In genomic region chr2:28916513-28916865, GRCm38 (mm10) we compare ENCODE assay signal across 7 mouse cellular contexts. TPM values are rescaled to one million over a fixed set of nuclear protein-coding genes. Genes with fewer than 3 reads are reported as not detected.
DNase-seq lines count a peak whose midpoint lies in the region; ATAC-seq and TF ChIP-seq lines count a peak whose summit lies in the region.

Gene Barhl1, minus strand, starts transcription at chr2:28916668.

- ATAC-seq in lung, embryonic 14.5 days (ENCODE audit: insufficient read depth) = no peak
- ATAC-seq in intestine, embryonic 15.5 days = 0 out of 2 replicates have a peak, but pooled peaks have one; percentile 10
- ATAC-seq in stomach, embryonic 14.5 days (ENCODE audit: insufficient number of reproducible peaks, insufficient read depth, low FRiP score, low read depth) = no peak

- peak within 1 kb of the TSS; percentile 29; the same call in 1 of the 2 replicates for H3K4me2 ChIP-seq in lung, embryonic 14.5 days
- H3K4me2 ChIP-seq in intestine, embryonic 15.5 days (replicated peaks) = peak within 1 kb of the TSS; percentile 47
- no peak within 1 kb of the TSS for H3K4me2 ChIP-seq in stomach, embryonic 14.5 days (replicated peaks; ENCODE audit: low read depth, low read length)

- DNase-seq in lung, embryonic 14.5 days = no peak
- no peak for DNase-seq in lung, adult 18-20 months
- peak; percentile 79 for DNase-seq in cerebellum, adult 9-11 months
- DNase-seq in spleen, postnatal 10 days (ENCODE audit: low spot score in 2 of 2) = no peak
- no peak for DNase-seq in urinary bladder, postnatal 36 days (ENCODE audit: low spot score in 2 of 2)

- H3K36me3 ChIP-seq in lung, embryonic 14.5 days (ENCODE audit: insufficient read depth) = no peaks in the 10 kb centered on the region
- H3K36me3 ChIP-seq in intestine, embryonic 15.5 days = no peaks in the 10 kb centered on the region
- no peaks in the 10 kb centered on the region for H3K36me3 ChIP-seq in stomach, embryonic 14.5 days (ENCODE audit: control insufficient read depth, insufficient read depth, low read length)

- no peaks in the 10 kb centered on the region for H3K9me3 ChIP-seq in lung, embryonic 14.5 days (ENCODE audit: low read depth, low read length)
- H3K9me3 ChIP-seq in intestine, embryonic 15.5 days = no peaks in the 10 kb centered on the region
- no peaks in the 10 kb centered on the region for H3K9me3 ChIP-seq in stomach, embryonic 14.5 days (ENCODE audit: control insufficient read depth, low read depth, low read length)

- WGBS in lung, embryonic 14.5 days = 2% methylated on average over 18 of the region's 18 CpGs
- WGBS in intestine, embryonic 15.5 days = 3% methylated on average over 18 of the region's 18 CpGs
- WGBS in stomach, embryonic 14.5 days = 3% methylated on average over 18 of the region's 18 CpGs

- no peaks in the 10 kb centered on the region for H3K4me1 ChIP-seq in lung, embryonic 14.5 days (ENCODE audit: insufficient read depth)
- H3K4me1 ChIP-seq in intestine, embryonic 15.5 days (replicated peaks) = peaks cover 8% of the 10 kb centered on the region
- H3K4me1 ChIP-seq in stomach, embryonic 14.5 days (ENCODE audit: control insufficient read depth, insufficient read depth, low read length) = no peaks in the 10 kb centered on the region

- TF ChIP-seq CTCF in lung, embryonic 14.5 days (IDR thresholded peaks at IDR 0.05; ENCODE audit: low read depth) = no peak

- no peak within 1 kb of the TSS for H3K9ac ChIP-seq in lung, embryonic 14.5 days
- no peak within 1 kb of the TSS for H3K9ac ChIP-seq in intestine, embryonic 15.5 days
- no peak within 1 kb of the TSS for H3K9ac ChIP-seq in stomach, embryonic 14.5 days (replicated peaks; ENCODE audit: low read depth, low read length)

- H3K4me3 ChIP-seq in lung, embryonic 14.5 days (ENCODE audit: low read depth, low read length) = peak within 1 kb of the TSS; percentile 9; the same call in 1 of the 2 replicates
- peak within 1 kb of the TSS; percentile 15 for H3K4me3 ChIP-seq in intestine, embryonic 15.5 days (replicated peaks)
- H3K4me3 ChIP-seq in stomach, embryonic 14.5 days (ENCODE audit: low read depth, low read length) = 0 out of 2 replicates have a peak within 1 kb of the TSS, but pooled peaks have one; percentile 2

- H3K27ac ChIP-seq in lung, embryonic 14.5 days (ENCODE audit: low read depth) = no peak within 1 kb of the TSS
- no peak within 1 kb of the TSS for H3K27ac ChIP-seq in intestine, embryonic 15.5 days
- no peak within 1 kb of the TSS for H3K27ac ChIP-seq in stomach, embryonic 14.5 days (ENCODE audit: low read length)

- peaks cover 90% of the 10 kb centered on the region for H3K27me3 ChIP-seq in lung, embryonic 14.5 days (ENCODE audit: insufficient read depth, low read length)
- H3K27me3 ChIP-seq in intestine, embryonic 15.5 days (replicated peaks) = peaks cover 91% of the 10 kb centered on the region
- peaks cover 69% of the 10 kb centered on the region for H3K27me3 ChIP-seq in stomach, embryonic 14.5 days (ENCODE audit: control insufficient read depth, insufficient read depth, low read length)

RNA-seq across cellular contexts. Expression of gene Barhl1, which starts in this region (rescaled TPM):
- not detected in 2 replicates for polyA plus RNA-seq in lung, embryonic 14.5 days (2014; fragmentation: Nextera tagmentation; extraction: Ambion mirVana)
- 0.06 TPM in 1 of 2 replicates, not detected in the other for polyA plus RNA-seq in intestine, embryonic 15.5 days (2015; fragmentation: Nextera tagmentation; extraction: Ambion mirVana)
- 0.12 TPM in 1 of 2 replicates, not detected in the other for polyA plus RNA-seq in stomach, embryonic 14.5 days (2014; fragmentation: Nextera tagmentation; extraction: Ambion mirVana)

Comparison
In these comparisons a context has a peak if more than half of its experiments do, and no peak if none do; other contexts are left out.
1. Peak in ATAC-seq, H3K4me3 ChIP-seq and H3K4me2 ChIP-seq in intestine, embryonic 15.5 days; RNA of the gene not detected or under 1 TPM.